Mouse (Mus musculus) thymus, adult 18-20 months (tissue): Measurements from ENCODE around the gene Rgcc.
A peak's percentile ranks its signal among the peaks of the same experiment; 100 is the strongest.

Experiments used
- DNase-seq, 2 experiments: peaks; one replicate each; pipeline ENCODE4 v3.0.0; 2022; ENCODE audit warnings: mixed read lengths in 2 of 2

The Rgcc gene

GRCm38 (mm10) chr14:79275870-79276395 lies 25.5 kb downstream of the Rgcc start:
- no peak for DNase-seq

DNA sequence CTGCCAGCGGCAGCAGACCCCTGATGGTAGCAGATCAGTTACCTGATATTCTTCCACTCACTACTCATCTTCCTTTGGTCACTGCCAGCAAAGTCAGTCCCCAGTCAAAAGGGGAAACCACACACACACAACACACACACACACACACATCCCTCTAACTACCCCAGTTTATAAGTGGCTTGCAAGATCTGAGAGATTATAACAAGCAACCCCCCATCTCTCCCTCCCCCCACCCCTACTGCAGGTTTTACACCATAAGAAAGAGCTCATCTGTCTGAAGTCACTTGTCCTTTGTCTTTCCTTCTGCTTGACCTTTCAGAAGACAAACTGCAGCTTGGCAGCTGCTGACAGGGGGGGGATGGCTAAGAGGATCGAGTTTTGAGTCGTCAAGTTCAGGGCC lies 26.0 kb downstream of the Rgcc start:
- DNase-seq, result no peak

DNA sequence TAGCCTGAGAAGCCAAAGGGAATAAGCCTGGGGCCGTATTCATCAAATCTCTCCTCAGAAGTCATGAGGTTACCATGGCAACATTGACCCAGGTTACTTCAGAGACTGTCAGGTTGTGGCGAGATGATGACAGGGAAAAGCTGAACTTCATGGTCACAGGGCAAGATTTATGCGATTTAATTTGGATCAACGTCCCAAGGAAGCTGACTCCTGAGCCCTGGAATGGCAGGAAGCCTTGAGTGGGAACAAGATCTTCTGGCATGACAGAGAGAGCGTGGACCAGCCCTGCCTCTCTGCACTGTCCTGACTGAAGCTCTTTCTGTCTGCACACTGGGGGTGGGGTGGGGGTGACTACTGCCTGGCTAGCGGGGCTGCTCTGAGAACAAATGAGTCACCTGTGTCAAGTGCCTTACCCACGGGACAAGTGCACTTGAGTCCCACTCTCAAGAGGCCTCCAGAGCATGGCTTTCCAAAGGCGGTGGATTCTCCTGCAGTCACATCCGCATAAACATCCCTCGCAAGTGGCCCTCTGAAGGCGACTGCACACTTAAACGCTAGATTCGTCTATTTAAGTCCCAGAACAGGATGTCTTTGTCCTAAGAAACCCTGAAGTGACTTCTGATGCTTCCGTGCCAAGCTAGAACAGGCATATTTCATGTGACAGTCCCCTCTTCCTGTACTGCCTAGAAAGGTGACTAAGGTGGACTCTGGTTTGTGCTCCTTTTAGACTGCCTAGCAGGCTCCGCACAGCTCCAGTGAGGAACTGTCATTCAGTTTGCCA lies 27.6 kb downstream of the Rgcc start:
- DNase-seq, result no peak

DNA sequence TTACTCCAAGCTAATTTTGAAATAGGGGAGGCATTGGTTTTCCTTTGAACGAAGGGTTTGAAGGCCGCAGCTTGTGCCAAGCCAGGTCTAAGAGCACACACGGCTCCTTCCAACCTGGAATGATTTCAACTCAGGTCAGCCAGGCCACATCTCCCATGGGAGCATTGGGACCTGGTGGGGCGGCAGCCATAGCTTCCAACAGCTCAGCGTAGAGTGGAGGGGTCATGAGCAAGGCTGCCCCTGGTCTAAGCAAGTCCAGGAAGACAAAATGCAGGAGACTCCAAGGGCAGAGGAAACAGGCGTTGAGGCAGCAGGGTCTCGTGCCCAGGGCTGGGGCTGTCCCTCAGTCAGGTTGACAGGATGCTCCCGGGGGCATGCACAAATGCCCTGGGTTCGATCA lies 28.5 kb downstream of the Rgcc start:
- no peak for DNase-seq

GRCm38 (mm10) chr14:79272188-79272694 lies 29.2 kb downstream of the Rgcc start:
- no peak for DNase-seq

DNA sequence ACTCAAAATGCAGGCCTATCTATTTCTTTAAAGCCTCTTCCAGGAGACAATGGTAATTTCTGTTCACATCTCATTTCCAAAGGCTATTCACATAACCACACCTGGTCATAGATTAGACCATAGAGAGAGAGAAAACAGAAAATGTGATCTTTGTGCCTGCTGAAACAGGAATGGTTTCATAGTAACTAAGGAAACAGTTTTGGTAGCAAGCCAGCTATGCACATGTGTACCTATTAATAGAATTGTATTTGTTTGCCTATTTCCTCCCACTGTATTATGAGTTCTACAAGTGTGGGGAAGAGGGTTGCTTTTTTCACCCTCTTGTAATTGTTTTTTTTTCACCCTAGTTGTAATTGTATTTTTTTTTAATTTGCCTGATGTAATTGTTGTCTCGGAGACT lies 31.9 kb downstream of the Rgcc start:
- no peak for DNase-seq

DNA sequence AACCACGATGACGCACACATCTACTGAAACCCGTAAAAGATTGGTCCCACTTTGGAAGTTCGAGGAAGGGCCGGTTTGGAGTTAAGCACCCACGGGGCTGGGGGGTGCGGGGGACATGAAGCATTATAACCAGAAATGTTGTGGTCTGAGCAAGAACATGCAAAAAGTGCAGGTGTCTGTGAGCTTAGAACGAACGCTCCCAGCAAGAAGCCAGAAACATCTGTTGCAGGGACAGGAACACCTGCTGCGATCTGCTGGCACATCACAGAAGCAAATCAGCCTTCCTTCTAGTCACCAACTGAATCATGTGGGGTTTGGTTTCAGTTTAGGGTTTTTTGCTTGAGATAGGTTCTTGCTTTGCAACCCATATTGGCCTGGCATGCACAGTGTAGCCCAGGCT lies 33.6 kb downstream of the Rgcc start:
- DNase-seq, result peak; percentile 75 to 88

- DNase-seq, result no peak
These were observed 34.1 kb downstream of the Rgcc start for GRCm38 (mm10) chr14:79267382-79267781.

GRCm38 (mm10) chr14:79266408-79266807 lies 35.0 kb downstream of the Rgcc start:
- no peak for DNase-seq

- DNase-seq, result no peak
These were observed 35.7 kb downstream of the Rgcc start for GRCm38 (mm10) chr14:79265738-79266137.

GRCm38 (mm10) chr14:79263321-79263720 lies 38.1 kb downstream of the Rgcc start:
- DNase-seq, result no peak

- DNase-seq, result no peak
These were observed 38.8 kb downstream of the Rgcc start for GRCm38 (mm10) chr14:79262677-79263076.

DNA sequence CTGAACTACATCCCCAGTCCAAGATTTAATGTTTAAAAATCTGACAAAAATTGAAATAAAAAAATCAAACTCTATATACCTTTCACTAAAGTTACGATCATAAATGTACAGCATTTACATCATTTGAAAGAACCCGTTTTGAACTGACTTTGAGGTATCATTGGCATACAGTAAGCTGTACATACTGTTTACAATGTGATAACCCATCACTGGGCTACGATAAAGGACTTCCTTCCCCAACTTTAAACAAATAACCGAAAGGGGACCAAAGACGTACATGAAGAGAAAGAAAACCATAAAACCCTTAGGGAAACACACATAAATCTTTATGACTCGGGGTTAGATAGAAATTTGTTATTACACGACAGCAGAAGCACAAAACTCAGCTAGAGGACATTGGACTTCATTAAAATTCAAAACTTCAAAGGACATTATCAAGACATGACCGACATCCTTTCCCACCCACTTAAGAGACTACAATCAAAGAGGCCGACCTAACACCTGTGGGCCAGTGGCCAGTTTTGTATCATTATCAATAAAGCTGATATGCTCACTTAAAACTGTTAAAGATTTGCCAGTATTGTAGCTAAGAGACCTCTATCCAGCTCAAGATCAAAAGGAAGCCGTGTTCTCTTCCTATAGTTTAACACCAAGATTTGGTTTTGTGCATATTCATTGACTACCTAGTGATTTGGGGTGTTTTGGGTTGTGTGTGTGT lies 42.2 kb downstream of the Rgcc start:
- DNase-seq, result no peak

DNA sequence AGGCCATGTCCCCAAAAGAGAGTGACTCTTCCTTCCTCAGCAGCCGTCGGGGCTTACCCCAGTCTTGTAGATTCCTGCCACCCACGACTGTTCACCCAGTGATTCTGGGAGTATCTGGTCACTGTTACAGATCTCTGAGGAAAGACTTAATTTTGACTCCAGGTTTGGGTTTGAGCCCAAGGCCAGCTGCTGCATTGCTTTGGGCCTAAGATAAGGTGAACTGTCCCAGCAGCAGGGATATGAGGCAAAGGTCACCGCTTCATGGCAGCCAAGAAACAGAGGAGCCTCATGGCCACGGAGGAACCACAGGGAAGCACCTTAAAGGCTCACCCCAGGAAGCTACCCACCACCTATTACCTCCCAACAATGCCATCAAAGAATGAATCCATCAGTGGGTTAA lies 44.8 kb downstream of the Rgcc start:
- no peak for DNase-seq

- no peak for DNase-seq
These were observed 45.7 kb downstream of the Rgcc start for GRCm38 (mm10) chr14:79255786-79256185.

DNA sequence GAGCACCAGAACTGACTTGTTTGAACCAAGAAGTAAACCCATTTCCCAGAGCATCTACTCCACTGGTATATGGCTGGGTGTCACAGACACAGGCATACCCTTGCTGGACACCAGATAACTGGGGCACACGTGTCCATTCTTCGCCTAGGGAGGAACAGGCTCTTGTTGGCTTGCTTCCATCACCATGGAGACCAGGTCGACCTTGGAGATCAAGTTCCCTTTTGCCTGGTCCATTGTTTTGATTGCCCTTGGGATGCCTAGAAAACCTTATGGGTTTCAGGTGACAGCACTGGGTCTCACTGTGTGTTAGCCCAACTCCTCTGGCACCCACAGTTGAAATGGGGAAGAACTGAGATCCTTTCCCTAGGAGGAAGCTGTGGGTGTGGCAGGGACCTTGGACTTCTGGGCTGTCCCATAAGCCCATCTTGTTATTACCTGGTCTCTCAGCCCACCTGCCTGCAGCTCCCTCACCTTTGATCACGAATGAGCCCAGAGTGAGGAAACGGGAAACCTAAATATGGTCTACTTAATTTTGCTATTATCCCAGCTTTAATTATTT lies 49.6 kb downstream of the Rgcc start:
- no peak for DNase-seq

DNA sequence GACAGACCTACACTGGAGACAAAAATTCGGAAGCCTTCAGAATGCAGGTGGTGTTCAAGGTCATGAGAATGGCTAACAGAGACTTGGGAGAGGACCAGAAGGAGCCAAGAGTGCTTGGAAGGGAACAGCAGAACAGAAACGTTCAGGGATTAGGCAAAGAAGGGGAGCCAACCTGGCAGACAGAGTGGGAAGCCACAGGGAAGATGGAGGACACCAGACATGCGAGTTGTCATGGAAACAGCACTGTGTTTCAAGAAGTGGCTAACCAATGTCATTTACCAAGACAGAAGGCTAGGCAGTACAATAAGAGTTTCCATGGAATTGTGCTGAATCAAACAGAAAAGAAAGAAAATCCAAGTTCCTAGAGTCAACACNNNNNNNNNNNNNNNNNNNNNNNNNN lies 56.9 kb downstream of the Rgcc start:
- DNase-seq, result no peak

- peak; percentile 81 to 90 for DNase-seq
These were observed 58.2 kb downstream of the Rgcc start for GRCm38 (mm10) chr14:79243038-79243883.

GRCm38 (mm10) chr14:79242386-79242720 lies 59.1 kb downstream of the Rgcc start:
- DNase-seq, result no peak

- no peak for DNase-seq
These were observed 59.6 kb downstream of the Rgcc start for GRCm38 (mm10) chr14:79241656-79242385.

GRCm38 (mm10) chr14:79241057-79241570 lies 60.3 kb downstream of the Rgcc start:
- no peak for DNase-seq

DNA sequence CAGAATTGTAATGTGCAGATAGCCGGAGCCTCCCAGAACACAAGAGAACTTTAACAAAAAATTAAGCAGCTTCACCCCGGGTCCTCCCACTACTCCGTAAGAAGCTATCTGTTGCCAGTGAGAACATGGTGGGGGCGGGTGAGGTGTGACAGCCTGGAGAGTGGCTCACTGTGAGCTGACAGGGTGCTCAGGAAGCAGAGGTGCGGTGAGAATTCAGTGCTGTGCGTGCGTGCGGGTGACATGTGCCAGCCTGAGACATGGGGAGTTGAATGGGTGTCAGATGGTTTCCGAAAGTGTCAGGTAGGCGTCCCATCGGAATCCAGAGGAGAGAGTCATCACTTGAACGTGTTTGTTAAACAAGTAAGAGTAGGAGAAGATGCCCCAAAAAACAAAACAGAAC lies 62.0 kb downstream of the Rgcc start:
- DNase-seq, result peak in 1 of 2 experiments; percentile 59
